Mouse (Mus musculus): ENCODE data around the gene Olfr373. TPM values are rescaled to one million over a fixed set of nuclear protein-coding genes. Genes with fewer than 3 reads are reported as not detected.
A peak's percentile ranks its signal among the peaks of the same experiment; 100 is the strongest.

The Olfr373 gene
- polyA plus RNA-seq, 1 experiment: not detected

DNA sequence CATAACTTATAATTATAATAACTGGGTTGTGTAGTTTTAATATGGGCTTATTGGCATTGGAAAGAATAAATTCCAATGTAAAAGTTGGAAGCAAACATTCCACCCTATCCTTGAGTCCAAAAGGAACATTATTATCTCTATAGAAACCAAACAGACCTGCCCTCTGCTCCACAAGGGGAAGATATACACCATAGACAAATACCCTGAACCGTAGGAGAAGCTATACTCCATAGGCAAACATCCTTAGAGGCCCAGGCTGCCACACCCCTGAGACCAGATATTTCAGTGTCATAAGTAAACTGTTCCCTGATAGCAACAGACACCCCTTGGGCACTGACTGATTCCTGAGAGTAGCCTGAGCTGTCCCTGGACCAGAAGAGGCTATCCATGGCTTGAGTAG is 44.9 kb downstream of the Olfr373 start:
- TF ChIP-seq POLR2A (IDR thresholded peaks at IDR 0.05; ENCODE audit: low read depth, low read length) (no peak), CTCF (IDR thresholded peaks at IDR 0.05; ENCODE audit: extremely low read depth, insufficient read length, insufficient replicate concordance, low read depth, low read length) (no peak)
- no peaks in the 10 kb centered on the region for H3K27me3 ChIP-seq (ENCODE audit: control insufficient read depth, insufficient read depth, low read length)
- H3K4me1 ChIP-seq (ENCODE audit: control insufficient read depth, insufficient read depth, insufficient read length, low read length): 0 out of 2 replicates have a peak, but pooled peaks cover 4% of the 10 kb centered on the region
- no peak overlapping the region for H3K27ac ChIP-seq (ENCODE audit: insufficient read depth, low read depth, low read length)
- H3K36me3 ChIP-seq (ENCODE audit: control insufficient read depth, insufficient read depth, low read length): no peaks in the 10 kb centered on the region
- 15% methylated on average over 1 of the region's 1 CpGs for WGBS
- no peak overlapping the region for H3K4me3 ChIP-seq (ENCODE audit: low read depth, low read length)

DNA sequence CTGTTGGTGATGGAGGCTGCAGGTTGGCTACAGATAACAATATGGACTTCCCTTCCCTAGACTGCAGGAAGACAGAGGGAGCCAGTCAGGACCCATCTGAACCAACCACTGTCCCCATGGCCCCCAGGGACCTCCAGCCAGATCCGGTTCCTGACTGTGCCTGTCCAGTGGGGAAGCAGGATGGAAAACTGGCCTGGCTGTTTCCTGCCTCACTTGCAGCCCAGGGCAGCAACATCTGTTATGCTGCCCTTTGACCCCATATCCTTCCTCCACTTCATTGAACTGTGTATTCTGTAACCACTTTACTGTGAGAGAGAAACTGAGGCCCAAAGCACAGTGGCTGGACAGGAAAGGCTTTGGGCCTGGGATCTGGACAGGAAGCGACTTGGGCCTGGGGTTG is 48.3 kb downstream of the Olfr373 start:
- H3K27me3 ChIP-seq (ENCODE audit: control insufficient read depth, insufficient read depth, low read length): no peaks in the 10 kb centered on the region
- no peak for TF ChIP-seq CTCF (IDR thresholded peaks at IDR 0.05; ENCODE audit: extremely low read depth, insufficient read length, insufficient replicate concordance, low read depth, low read length)
- 84% methylated on average over 2 of the region's 2 CpGs for WGBS
- no peak overlapping the region for H3K4me3 ChIP-seq (ENCODE audit: low read depth, low read length)
- H3K4me1 ChIP-seq (ENCODE audit: control insufficient read depth, insufficient read depth, insufficient read length, low read length): peaks cover 6% of the 10 kb centered on the region; the same call in 1 of the 2 replicates
- no peak overlapping the region for H3K27ac ChIP-seq (ENCODE audit: insufficient read depth, low read depth, low read length)
- no peaks in the 10 kb centered on the region for H3K36me3 ChIP-seq (ENCODE audit: control insufficient read depth, insufficient read depth, low read length)

DNA sequence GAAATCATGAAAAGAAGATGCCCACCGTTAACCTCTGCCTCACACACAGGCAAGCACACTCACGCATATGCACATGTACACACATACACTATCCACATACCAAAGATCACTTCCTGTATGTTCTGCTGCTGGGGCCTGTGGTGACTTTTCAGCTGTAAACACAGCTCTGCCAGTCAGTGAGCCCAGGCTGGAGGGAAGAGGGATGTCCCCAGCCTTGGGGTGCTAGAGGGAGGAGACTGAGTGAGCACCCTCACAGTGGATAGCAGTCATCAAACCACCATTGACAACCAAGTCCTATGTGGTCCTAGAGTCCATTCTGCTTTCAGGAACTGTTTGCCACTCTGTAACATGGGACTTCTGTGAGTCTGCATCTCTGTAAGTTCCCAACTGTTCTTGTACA is 48.9 kb downstream of the Olfr373 start:
- no peak overlapping the region for H3K27ac ChIP-seq (ENCODE audit: insufficient read depth, low read depth, low read length)
- no peaks in the 10 kb centered on the region for H3K36me3 ChIP-seq (ENCODE audit: control insufficient read depth, insufficient read depth, low read length)
- WGBS: 84% methylated on average over 2 of the region's 2 CpGs
- no peak overlapping the region for H3K4me3 ChIP-seq (ENCODE audit: low read depth, low read length)
- TF ChIP-seq CTCF (IDR thresholded peaks at IDR 0.05; ENCODE audit: extremely low read depth, insufficient read length, insufficient replicate concordance, low read depth, low read length) (no peak), POLR2A (IDR thresholded peaks at IDR 0.05; ENCODE audit: low read depth, low read length) (no peak)
- H3K27me3 ChIP-seq (ENCODE audit: control insufficient read depth, insufficient read depth, low read length): no peaks in the 10 kb centered on the region
- peaks cover 7% of the 10 kb centered on the region for H3K4me1 ChIP-seq (ENCODE audit: control insufficient read depth, insufficient read depth, insufficient read length, low read length)

DNA sequence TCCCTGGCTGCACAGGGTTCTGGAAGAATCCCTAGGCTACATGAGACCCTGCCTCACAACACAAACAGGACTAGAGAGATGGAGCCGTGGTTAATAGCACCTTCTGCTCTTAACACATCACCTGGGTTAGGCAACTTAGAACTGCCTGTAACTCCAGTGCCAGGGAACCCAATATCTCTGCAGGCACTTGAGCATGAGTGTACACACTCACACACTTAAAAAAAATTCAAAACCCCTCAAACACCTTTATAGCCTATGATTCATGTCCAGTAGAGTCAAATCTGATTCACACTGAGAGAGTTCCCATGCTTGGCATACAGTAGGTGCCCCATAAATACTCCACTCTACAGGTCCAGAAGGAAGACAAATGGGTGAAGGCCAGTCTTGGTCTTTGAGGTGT is 49.4 kb downstream of the Olfr373 start:
- Histone ChIP-seq H3K36me3 (ENCODE audit: control insufficient read depth, insufficient read depth, low read length) (no peaks in the 10 kb centered on the region), H3K4me1 (ENCODE audit: control insufficient read depth, insufficient read depth, insufficient read length, low read length) (peaks cover 8% of the 10 kb centered on the region), H3K27ac (ENCODE audit: insufficient read depth, low read depth, low read length) (no peak overlapping the region), H3K4me3 (ENCODE audit: low read depth, low read length) (no peak overlapping the region), H3K27me3 (ENCODE audit: control insufficient read depth, insufficient read depth, low read length) (no peaks in the 10 kb centered on the region)
- no peak for TF ChIP-seq POLR2A (IDR thresholded peaks at IDR 0.05; ENCODE audit: low read depth, low read length)
- no peak for TF ChIP-seq CTCF (IDR thresholded peaks at IDR 0.05; ENCODE audit: extremely low read depth, insufficient read length, insufficient replicate concordance, low read depth, low read length)
- WGBS: 79% methylated on average over 1 of the region's 1 CpGs

DNA sequence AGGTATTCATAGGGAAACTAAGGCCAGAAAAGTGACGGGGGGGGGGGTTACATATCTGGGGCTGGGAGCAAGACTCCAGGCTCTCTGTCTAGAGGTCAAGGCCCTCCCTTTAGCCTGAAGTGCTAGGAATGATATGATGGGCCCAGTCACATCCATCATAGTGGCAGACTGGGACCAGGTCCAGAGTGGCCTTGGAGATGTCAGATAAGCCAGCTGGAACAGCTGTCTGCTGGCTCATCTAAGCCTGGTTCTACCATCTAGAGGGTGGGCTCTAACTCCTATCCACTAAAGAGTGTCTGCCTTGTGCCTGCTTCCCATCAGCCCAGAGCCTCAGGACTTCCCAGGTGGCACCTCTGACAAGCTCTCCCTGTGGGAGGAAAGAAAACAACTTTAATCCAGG is 49.9 kb downstream of the Olfr373 start:
- 55% methylated on average over 1 of the region's 1 CpGs for WGBS
- no peaks in the 10 kb centered on the region for H3K36me3 ChIP-seq (ENCODE audit: control insufficient read depth, insufficient read depth, low read length)
- TF ChIP-seq POLR2A (IDR thresholded peaks at IDR 0.05; ENCODE audit: low read depth, low read length) (no peak), CTCF (IDR thresholded peaks at IDR 0.05; ENCODE audit: extremely low read depth, insufficient read length, insufficient replicate concordance, low read depth, low read length) (no peak)
- H3K4me3 ChIP-seq (ENCODE audit: low read depth, low read length): no peak overlapping the region
- H3K4me1 ChIP-seq (ENCODE audit: control insufficient read depth, insufficient read depth, insufficient read length, low read length): peaks cover 8% of the 10 kb centered on the region
- no peak overlapping the region for H3K27ac ChIP-seq (ENCODE audit: insufficient read depth, low read depth, low read length)
- no peaks in the 10 kb centered on the region for H3K27me3 ChIP-seq (ENCODE audit: control insufficient read depth, insufficient read depth, low read length)

DNA sequence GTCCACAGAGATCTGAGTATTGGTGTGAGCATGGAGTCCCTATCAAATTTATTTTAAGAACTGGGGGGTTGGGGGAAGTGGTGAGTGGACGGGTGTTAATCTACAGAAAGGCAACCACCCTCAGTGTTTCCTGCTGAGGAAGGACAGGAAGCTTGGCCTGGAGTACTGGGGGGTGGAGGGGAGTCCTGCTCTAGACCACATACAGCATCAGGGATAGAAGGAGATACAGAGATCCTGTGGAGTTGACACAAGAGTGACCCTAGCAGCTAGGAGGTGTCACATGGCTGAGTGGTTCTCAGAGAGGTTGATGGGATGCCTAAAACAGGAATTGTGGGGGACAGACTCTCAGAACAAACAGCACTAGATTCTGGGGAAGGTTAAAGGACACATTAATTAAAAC is 50.5 kb downstream of the Olfr373 start:
- no peak for TF ChIP-seq POLR2A (IDR thresholded peaks at IDR 0.05; ENCODE audit: low read depth, low read length)
- no peak for TF ChIP-seq CTCF (IDR thresholded peaks at IDR 0.05; ENCODE audit: extremely low read depth, insufficient read length, insufficient replicate concordance, low read depth, low read length)
- Histone ChIP-seq H3K27me3 (ENCODE audit: control insufficient read depth, insufficient read depth, low read length) (no peaks in the 10 kb centered on the region), H3K36me3 (ENCODE audit: control insufficient read depth, insufficient read depth, low read length) (peaks cover 3% of the 10 kb centered on the region), H3K4me1 (ENCODE audit: control insufficient read depth, insufficient read depth, insufficient read length, low read length) (peaks cover 8% of the 10 kb centered on the region), H3K27ac (ENCODE audit: insufficient read depth, low read depth, low read length) (no peak overlapping the region), H3K4me3 (ENCODE audit: low read depth, low read length) (no peak overlapping the region)
- WGBS: 66% methylated on average over 1 of the region's 1 CpGs

DNA sequence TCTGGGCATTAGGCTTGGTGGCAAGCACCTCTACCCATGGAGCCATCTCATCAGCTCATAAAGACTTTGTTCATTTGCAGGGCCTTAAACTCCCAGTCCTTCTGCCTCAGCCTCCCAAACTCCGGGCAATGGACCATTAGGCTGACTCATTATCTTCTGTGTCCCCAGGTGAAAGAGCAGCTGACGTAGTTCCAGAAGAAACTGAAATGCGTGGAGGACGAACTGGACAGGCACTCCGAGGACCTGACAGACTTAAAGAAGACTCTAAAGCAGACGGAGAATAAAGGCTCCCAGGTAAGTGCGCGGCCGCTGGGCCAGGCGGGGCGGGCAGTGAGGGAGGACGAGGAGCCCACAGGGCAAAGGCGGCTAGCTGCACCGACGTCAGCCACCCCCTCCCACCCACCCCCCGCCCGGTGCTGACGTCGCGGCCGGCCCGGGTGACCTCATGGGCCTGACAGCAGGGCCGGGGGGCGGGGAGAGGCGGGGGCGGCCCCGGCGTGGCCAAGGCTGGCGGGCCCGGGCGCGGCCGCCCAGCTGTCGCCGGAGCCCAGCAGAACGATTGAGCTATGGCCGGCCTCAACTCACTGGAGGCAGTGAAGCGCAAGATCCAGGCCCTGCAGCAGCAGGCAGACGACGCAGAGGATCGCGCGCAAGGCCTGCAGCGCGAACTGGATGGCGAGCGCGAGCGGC is 51.9 kb downstream of the Olfr373 start, which contains the start of gene Tpm4:
Tpm4 (plus strand) TSS at position 220 of the 690 bp plus-strand sequence.
- under 1% methylated on average over 48 of the region's 49 CpGs for WGBS
- TF ChIP-seq CTCF (IDR thresholded peaks at IDR 0.05; ENCODE audit: extremely low read depth, insufficient read length, insufficient replicate concordance, low read depth, low read length) (no peak), POLR2A (IDR thresholded peaks at IDR 0.05; ENCODE audit: low read depth, low read length) (peak; percentile 74)
- Histone ChIP-seq H3K4me3 (ENCODE audit: low read depth, low read length) (peak within 1 kb of the TSS; percentile 66), H3K27ac (ENCODE audit: insufficient read depth, low read depth, low read length) (peak within 1 kb of the TSS; percentile 97), H3K27me3 (ENCODE audit: control insufficient read depth, insufficient read depth, low read length) (no peaks in the 10 kb centered on the region), H3K4me1 (ENCODE audit: control insufficient read depth, insufficient read depth, insufficient read length, low read length) (peaks cover 8% of the 10 kb centered on the region), H3K36me3 (ENCODE audit: control insufficient read depth, insufficient read depth, low read length) (peaks cover 14% of the 10 kb centered on the region)
